Mouse (Mus musculus) MEL (cell line): ENCODE measurements around the gene Nrl. TPM values are rescaled to one million over a fixed set of nuclear protein-coding genes. Genes with fewer than 3 reads are reported as not detected.

ENCODE experiments used
- DNase-seq: peaks from one replicate; pipeline ENCODE4 v3.0.0; 2011; ENCODE audit warnings: low read depth, low spot score
- H3K27ac ChIP-seq: 2 replicates; pipeline ENCODE4 v1.5.1; 2012; ENCODE audit warnings: low read depth, mild to moderate bottlenecking, control low read depth, low read length, moderate library complexity; ENCODE audit not compliant: control insufficient read depth
- H3K27me3 ChIP-seq, 2 experiments: fragments of 150-350 bp in 1 of 2; sonication (generic) in 1 of 2; 2 replicates each; pipeline ENCODE4 v1.6.1; 2012; ENCODE audit warnings: low read length in 2 of 2, mild to moderate bottlenecking in 2 of 2, improper control_type of control experiment in 1 of 2, moderate library complexity in 1 of 2; ENCODE audit not compliant: insufficient read depth in 2 of 2, control insufficient read depth in 1 of 2
- H3K36me3 ChIP-seq, 2 experiments: 2 replicates each; pipeline ENCODE4 v1.6.1; 2012 to 2014; ENCODE audit warnings: low read length in 2 of 2, improper control_type of control experiment in 1 of 2, inconsistent platforms in 1 of 2, mild to moderate bottlenecking in 1 of 2; ENCODE audit not compliant: insufficient read depth in 2 of 2, control insufficient read depth in 1 of 2
- H3K4me1 ChIP-seq, 2 experiments: fragments of 150-350 bp in 1 of 2; sonication (generic) in 1 of 2; 2 replicates each; pipeline ENCODE4 v1.6.1; 2012; ENCODE audit warnings: low read length in 2 of 2, improper control_type of control experiment in 1 of 2, mild to moderate bottlenecking in 1 of 2; ENCODE audit not compliant: insufficient read depth in 2 of 2, control insufficient read depth in 1 of 2
- H3K4me3 ChIP-seq, 2 experiments: fragments of 150-350 bp in 1 of 2; sonication (generic) in 1 of 2; 2 replicates each; pipeline ENCODE4 v1.5.1; 2012; ENCODE audit warnings: low read depth in 2 of 2, low read length in 2 of 2, mild to moderate bottlenecking in 2 of 2, moderate library complexity in 2 of 2, control low read depth in 1 of 2, improper control_type of control experiment in 1 of 2; ENCODE audit not compliant: control insufficient read depth in 1 of 2, insufficient read depth in 1 of 2
- H3K79me2 ChIP-seq: 2 replicates; pipeline ENCODE4 v1.6.1; 2012; ENCODE audit warnings: mild to moderate bottlenecking, low read length, moderate library complexity; ENCODE audit not compliant: control insufficient read depth, poor library complexity, insufficient read depth
- H3K9ac ChIP-seq: 2 replicates; pipeline ENCODE4 v1.6.1; 2012; ENCODE audit warnings: low read depth, mild to moderate bottlenecking, control low read depth, low read length, moderate library complexity; ENCODE audit not compliant: control insufficient read depth, poor library complexity, severe bottlenecking
- H3K9me3 ChIP-seq: fragments of 150-350 bp; sonication (generic); replicated peaks from 2 replicates; pipeline ENCODE4 v1.6.1; 2012; ENCODE audit warnings: mild to moderate bottlenecking, low read length, improper control_type of control experiment, moderate library complexity; ENCODE audit not compliant: insufficient read depth
- BHLHE40 ChIP-seq: IDR thresholded peaks from 2 replicates; pipeline ENCODE4 v1.6.1; 2012; ENCODE audit warnings: low read depth, mild to moderate bottlenecking, inconsistent platforms, low read length, improper control_type of control experiment, borderline replicate concordance
- CHD1 ChIP-seq: IDR thresholded peaks from 2 replicates; pipeline ENCODE4 v1.6.1; 2012; ENCODE audit warnings: low read depth, mild to moderate bottlenecking, inconsistent platforms, low read length, improper control_type of control experiment
- CHD2 ChIP-seq: IDR thresholded peaks from 2 replicates; pipeline ENCODE4 v1.6.1; 2011; ENCODE audit warnings: low read length, improper control_type of control experiment
- CTCF ChIP-seq, 3 experiments: IDR thresholded peaks in 2 of 3; conservative IDR thresholded peaks in 1 of 3; 2 replicates each; pipeline ENCODE4 v1.5.1; 2011 to 2012; ENCODE audit warnings: low read length in 3 of 3, low read depth in 2 of 3, mild to moderate bottlenecking in 2 of 3, improper control_type of control experiment in 1 of 3, inconsistent platforms in 1 of 3, mixed read lengths in 1 of 3, moderate library complexity in 1 of 3; ENCODE audit not compliant: control insufficient read depth in 1 of 3, insufficient read depth in 1 of 3, poor library complexity in 1 of 3, severe bottlenecking in 1 of 3
- E2F4 ChIP-seq: IDR thresholded peaks from 2 replicates; pipeline ENCODE4 v1.6.1; 2011; ENCODE audit warnings: low read depth, low read length, improper control_type of control experiment, borderline replicate concordance
- GATA1 ChIP-seq: IDR thresholded peaks from 2 replicates; pipeline ENCODE4 v1.6.1; 2011; ENCODE audit warnings: low read depth, low read length, improper control_type of control experiment
- HCFC1 ChIP-seq: IDR thresholded peaks from 2 replicates; pipeline ENCODE4 v1.6.1; 2012; ENCODE audit warnings: low read depth, mild to moderate bottlenecking, inconsistent platforms, low read length, improper control_type of control experiment, moderate library complexity
- MAFK ChIP-seq: IDR thresholded peaks from 2 replicates; pipeline ENCODE4 v1.6.1; 2011; ENCODE audit warnings: low read depth, mild to moderate bottlenecking, low read length, improper control_type of control experiment, borderline replicate concordance
- MAX ChIP-seq: IDR thresholded peaks from 2 replicates; pipeline ENCODE4 v1.6.1; 2011; ENCODE audit warnings: low read length, improper control_type of control experiment
- MEF2A ChIP-seq: IDR thresholded peaks from 2 replicates; pipeline ENCODE4 v1.6.1; 2014; ENCODE audit warnings: low read depth, mild to moderate bottlenecking, inconsistent platforms, low read length, improper control_type of control experiment; ENCODE audit not compliant: poor library complexity, insufficient replicate concordance, severe bottlenecking; ENCODE audit errors: extremely low read depth
- NELFE ChIP-seq: IDR thresholded peaks from 2 replicates; pipeline ENCODE4 v1.6.1; 2011; ENCODE audit warnings: low read depth, low read length, improper control_type of control experiment
- NRF1 ChIP-seq: IDR thresholded peaks from 2 replicates; pipeline ENCODE4 v1.6.1; 2014; ENCODE audit warnings: low read depth, mild to moderate bottlenecking, inconsistent platforms, low read length, improper control_type of control experiment, moderate library complexity; ENCODE audit not compliant: poor library complexity, insufficient read depth, severe bottlenecking
- POLR2A ChIP-seq, 2 experiments: IDR thresholded peaks; 2 replicates each; pipeline ENCODE4 v1.6.1; 2011 to 2012; ENCODE audit warnings: low read length in 2 of 2, mild to moderate bottlenecking in 2 of 2, control low read depth in 1 of 2, improper control_type of control experiment in 1 of 2, low read depth in 1 of 2, moderate library complexity in 1 of 2; ENCODE audit not compliant: control insufficient read depth in 1 of 2, insufficient read depth in 1 of 2, poor library complexity in 1 of 2
- POLR2AphosphoS2 ChIP-seq: IDR thresholded peaks from 2 replicates; pipeline ENCODE4 v1.6.1; 2011; ENCODE audit warnings: low read length, improper control_type of control experiment
- RAD21 ChIP-seq: IDR thresholded peaks from 2 replicates; pipeline ENCODE4 v1.6.1; 2011; ENCODE audit warnings: mild to moderate bottlenecking, low read depth, low read length, improper control_type of control experiment
- RCOR1 ChIP-seq: IDR thresholded peaks from 2 replicates; pipeline ENCODE4 v1.6.1; 2012; ENCODE audit warnings: low read depth, mild to moderate bottlenecking, inconsistent platforms, low read length, improper control_type of control experiment
- SIN3A ChIP-seq: IDR thresholded peaks from 2 replicates; pipeline ENCODE4 v1.6.1; 2012; ENCODE audit warnings: low read length, improper control_type of control experiment, inconsistent platforms
- SMC3 ChIP-seq: IDR thresholded peaks from 2 replicates; pipeline ENCODE4 v1.6.1; 2011; ENCODE audit warnings: low read depth, low read length, improper control_type of control experiment
- TBP ChIP-seq: IDR thresholded peaks from 2 replicates; pipeline ENCODE4 v1.8.0; 2011; ENCODE audit warnings: low read depth, low read length, improper control_type of control experiment
- UBTF ChIP-seq: IDR thresholded peaks from 2 replicates; pipeline ENCODE4 v1.6.1; 2012; ENCODE audit warnings: low read depth, mild to moderate bottlenecking, inconsistent platforms, low read length, improper control_type of control experiment, moderate library complexity, borderline replicate concordance; ENCODE audit not compliant: insufficient read depth
- USF1 ChIP-seq: IDR thresholded peaks from 2 replicates; pipeline ENCODE4 v1.6.1; 2014; ENCODE audit warnings: low read depth, mild to moderate bottlenecking, inconsistent platforms, low read length, improper control_type of control experiment, moderate library complexity
- ZC3H11A ChIP-seq: IDR thresholded peaks from 2 replicates; pipeline ENCODE4 v1.6.1; 2012; ENCODE audit warnings: low read depth, mild to moderate bottlenecking, inconsistent platforms, low read length, improper control_type of control experiment
- ZMIZ1 ChIP-seq: IDR thresholded peaks from 2 replicates; pipeline ENCODE4 v1.6.1; 2012; ENCODE audit warnings: low read depth, mild to moderate bottlenecking, inconsistent platforms, low read length, improper control_type of control experiment, moderate library complexity
- ZNF384 ChIP-seq: IDR thresholded peaks from 2 replicates; pipeline ENCODE4 v1.6.1; 2012; ENCODE audit warnings: low read depth, mild to moderate bottlenecking, inconsistent platforms, low read length, improper control_type of control experiment
- polyA plus RNA-seq, 2 experiments: library from polyadenylated mRNA; stranded (reverse) in 1 of 2; unstranded in 1 of 2; fragments of >175 nt in 1 of 2; fragments of >200 nt in 1 of 2; gene quantifications; 2 replicates each; pipeline versions ENCODE4 v1.2.1 to v1.2.4; 2012; ENCODE audit warnings: low replicate concordance in 2 of 2, low read depth in 1 of 2; ENCODE audit not compliant: insufficient read length in 2 of 2, insufficient read depth in 1 of 2, missing spikeins in 1 of 2
- total RNA-seq: library from RNA; depleted of rRNA; stranded (reverse); fragments of 300-350 nt; gene quantifications from 2 replicates; pipeline ENCODE4 v1.2.3, GENCODE M21; 2012

Gene Nrl
- total and polyA plus RNA-seq, 3 experiments: not detected

GRCm38 (mm10) chr14:55570588-55570987 is 45.8 kb upstream of the Nrl start:
- H3K9ac ChIP-seq: no peak overlapping the region
- peaks cover 0 to 3% of the 10 kb centered on the region in 2 experiments; a peak in 2 of 4 replicates for H3K36me3 ChIP-seq
- TF ChIP-seq CTCF (IDR thresholded peaks at IDR 0.05 in 2 of 3, conservative IDR thresholded peaks at IDR 0.05 in 1 of 3; ENCODE audit: control insufficient read depth in 1 of 3, insufficient read depth in 1 of 3, low read depth in 2 of 3, low read length in 3 of 3, poor library complexity in 1 of 3, severe bottlenecking in 1 of 3): no peak
- TF ChIP-seq UBTF: no peak
- no peak for TF ChIP-seq CHD1
- TF ChIP-seq ZNF384: no peak
- TF ChIP-seq POLR2AphosphoS2: no peak
- TF ChIP-seq USF1: no peak
- TF ChIP-seq NELFE: no peak

GRCm38 (mm10) chr14:55567496-55567895 is 42.7 kb upstream of the Nrl start:
- H3K9me3 ChIP-seq: no peaks in the 10 kb centered on the region
- DNase-seq: no peak
- TF ChIP-seq GATA1: no peak
- TF ChIP-seq SMC3: no peak
- TF ChIP-seq SIN3A: no peak
- no peak for TF ChIP-seq MEF2A
- no peak for TF ChIP-seq HCFC1
- no peak for TF ChIP-seq CHD2
- TF ChIP-seq CHD1: no peak
- no peak for TF ChIP-seq NELFE
- TF ChIP-seq RCOR1: no peak
- H3K36me3 ChIP-seq: peaks cover 0 to 3% of the 10 kb centered on the region in 2 experiments; a peak in 2 of 4 replicates
- H3K4me1 ChIP-seq: peaks cover 5 to 8% of the 10 kb centered on the region in 2 experiments
- no peaks in the 10 kb centered on the region for H3K27me3 ChIP-seq
- H3K9ac ChIP-seq: no peak overlapping the region
- H3K4me3 ChIP-seq: no peak overlapping the region
- no peak overlapping the region for H3K27ac ChIP-seq
- H3K79me2 ChIP-seq: no peaks in the 10 kb centered on the region

More at GRCm38 (mm10) chr14:55570588-55570987, 45.8 kb upstream of the Nrl start:
- no peaks in the 10 kb centered on the region for H3K9me3 ChIP-seq
- H3K4me3 ChIP-seq: no peak overlapping the region
- H3K27ac ChIP-seq: no peak overlapping the region
- peaks cover 5 to 8% of the 10 kb centered on the region in 2 experiments for H3K4me1 ChIP-seq
- DNase-seq: no peak
- no peaks in the 10 kb centered on the region for H3K27me3 ChIP-seq
- no peaks in the 10 kb centered on the region for H3K79me2 ChIP-seq

- H3K79me2 ChIP-seq: no peaks in the 10 kb centered on the region; the same call in 1 of the 2 replicates
- no peak overlapping the region for H3K4me3 ChIP-seq
- no peak overlapping the region for H3K27ac ChIP-seq
- H3K9ac ChIP-seq: no peak overlapping the region
- no peaks in the 10 kb centered on the region for H3K27me3 ChIP-seq
- H3K4me1 ChIP-seq: peaks cover 3 to 12% of the 10 kb centered on the region in 2 experiments
- DNase-seq: no peak
- H3K9me3 ChIP-seq: no peaks in the 10 kb centered on the region
- H3K36me3 ChIP-seq: peaks cover 0 to 4% of the 10 kb centered on the region in 2 experiments; a peak in 2 of 4 replicates
- TF ChIP-seq MAX (no peak), ZC3H11A (peak; percentile 30; the same call in 1 of the 2 replicates), E2F4 (no peak), SMC3 (peak; percentile 40), USF1 (no peak), UBTF (no peak), RAD21 (peak; percentile 31), GATA1 (no peak), NRF1 (no peak), ZMIZ1 (no peak), MAFK (no peak), CHD2 (no peak), POLR2A (IDR thresholded peaks at IDR 0.05; ENCODE audit: control insufficient read depth in 1 of 2, insufficient read depth in 1 of 2, low read depth in 1 of 2, low read length in 2 of 2, poor library complexity in 1 of 2) (no peak), CHD1 (no peak), TBP (no peak), CTCF (IDR thresholded peaks at IDR 0.05 in 2 of 3, conservative IDR thresholded peaks at IDR 0.05 in 1 of 3; ENCODE audit: control insufficient read depth in 1 of 3, insufficient read depth in 1 of 3, low read depth in 2 of 3, low read length in 3 of 3, poor library complexity in 1 of 3, severe bottlenecking in 1 of 3) (peak in 2 of 3 experiments; percentile 36 to 41; a peak in 4 of 6 replicates), BHLHE40 (no peak)
These were observed 41.0 kb upstream of the Nrl start for GRCm38 (mm10) chr14:55565748-55566147.
